Mouse (Mus musculus) hindbrain, embryonic 15.5 days (tissue): ENCODE data around the gene Kcnma1. TPM values are rescaled to one million over a fixed set of nuclear protein-coding genes. Genes with fewer than 3 reads are reported as not detected.

ENCODE experiments used
- ATAC-seq: fragments of 200-750 bp; cut with Nextera tagmentation; 2 replicates; pipeline ENCODE4 v1.8.0; 2017; ENCODE audit warnings: low read depth, moderate number of reproducible peaks, moderate TSS enrichment; ENCODE audit not compliant: low FRiP score
- H3K27ac ChIP-seq: fragments of 300-500 bp; sonication (generic); replicated peaks from 2 replicates; pipeline ENCODE4 v1.5.1; 2015; ENCODE audit warnings: mild to moderate bottlenecking, inconsistent platforms
- H3K27me3 ChIP-seq: fragments of 300-500 bp; sonication (generic); 2 replicates; pipeline ENCODE4 v1.6.1; 2015; ENCODE audit warnings: control low read depth, inconsistent platforms
- H3K36me3 ChIP-seq: fragments of 300-500 bp; sonication (generic); 2 replicates; pipeline ENCODE4 v1.6.1; 2015; ENCODE audit warnings: control low read depth, inconsistent platforms
- H3K4me1 ChIP-seq: fragments of 300-500 bp; sonication (generic); replicated peaks from 2 replicates; pipeline ENCODE4 v1.6.1; 2015; ENCODE audit warnings: control low read depth, inconsistent platforms
- H3K4me2 ChIP-seq: fragments of 300-500 bp; sonication (generic); 2 replicates; pipeline ENCODE4 v1.6.1; 2015; ENCODE audit warnings: moderate library complexity, mild to moderate bottlenecking, inconsistent platforms
- H3K4me3 ChIP-seq: fragments of 300-500 bp; sonication (generic); 2 replicates; pipeline ENCODE4 v1.5.1; 2015; ENCODE audit warnings: mild to moderate bottlenecking, inconsistent platforms
- H3K9ac ChIP-seq: fragments of 300-500 bp; sonication (generic); 2 replicates; pipeline ENCODE4 v1.6.1; 2015; ENCODE audit warnings: inconsistent platforms
- H3K9me3 ChIP-seq: fragments of 300-500 bp; sonication (generic); 2 replicates; pipeline ENCODE4 v1.6.1; 2016; ENCODE audit warnings: control low read depth, inconsistent platforms
- WGBS: fragments of 180-500 bp; shearing (Covaris S2); methylation state at CpG from one replicate; pipeline ENCODE4 v1.1.7; 2015; 5-methylcytosine and 5-hydroxymethylcytosine counted together
- polyA plus RNA-seq: library from polyadenylated mRNA; unstranded; fragments of >200 nt; fragmentation: Nextera tagmentation; extraction: Ambion mirVana; gene quantifications from 2 replicates; pipeline ENCODE4 v1.2.1, GENCODE M21; 2015

Kcnma1 gene
- polyA plus RNA-seq, 1 experiment from 2014 or later: 16.6 TPM

- Histone ChIP-seq H3K9ac (no peak overlapping the region), H3K4me2 (no peak overlapping the region), H3K4me1 (no peaks in the 10 kb centered on the region), H3K9me3 (no peaks in the 10 kb centered on the region), H3K27ac (no peak overlapping the region), H3K36me3 (no peaks in the 10 kb centered on the region), H3K27me3 (no peaks in the 10 kb centered on the region), H3K4me3 (no peak overlapping the region)
- ATAC-seq: no peak
- WGBS: 10% methylated on average over 4 of the region's 4 CpGs
Measured at GRCm38 (mm10) chr14:23529720-23530119, 484.6 kb downstream of the Kcnma1 start.

- no peaks in the 10 kb centered on the region for H3K4me1 ChIP-seq
- H3K27ac ChIP-seq: no peak overlapping the region
- H3K4me2 ChIP-seq: no peak overlapping the region
- H3K9me3 ChIP-seq: no peaks in the 10 kb centered on the region
- H3K27me3 ChIP-seq: no peaks in the 10 kb centered on the region
- no peaks in the 10 kb centered on the region for H3K36me3 ChIP-seq
- no peak overlapping the region for H3K9ac ChIP-seq
- 53% methylated on average over 1 of the region's 1 CpGs for WGBS
- no peak overlapping the region for H3K4me3 ChIP-seq
- no peak for ATAC-seq
Measured at GRCm38 (mm10) chr14:23529229-23529628, 485.1 kb downstream of the Kcnma1 start.

DNA sequence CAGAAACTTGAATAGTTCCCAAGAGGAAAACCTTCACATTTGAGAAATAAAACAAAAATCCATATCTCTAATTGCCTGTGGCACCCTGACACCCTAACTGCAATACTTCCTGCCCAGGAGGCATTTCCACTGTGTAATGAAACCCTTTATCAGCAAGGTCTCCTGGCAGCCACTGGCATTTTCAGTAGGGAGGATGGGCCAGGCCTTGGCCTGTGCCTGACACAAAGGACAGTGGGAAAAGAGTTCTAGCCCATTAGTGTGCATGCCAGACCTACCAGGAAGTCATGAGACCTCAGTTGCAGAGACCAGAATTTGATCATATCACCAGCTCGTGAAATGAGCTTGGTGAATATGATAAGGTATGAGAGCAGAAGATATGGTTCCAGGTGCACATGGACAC is 488.4 kb downstream of the Kcnma1 start:
- Histone ChIP-seq H3K27ac (no peak overlapping the region), H3K4me3 (no peak overlapping the region), H3K27me3 (no peaks in the 10 kb centered on the region), H3K9me3 (no peaks in the 10 kb centered on the region), H3K9ac (no peak overlapping the region), H3K36me3 (no peaks in the 10 kb centered on the region), H3K4me1 (no peaks in the 10 kb centered on the region), H3K4me2 (no peak overlapping the region)
- 95% methylated on average over 1 of the region's 1 CpGs for WGBS
- ATAC-seq: no peak

DNA sequence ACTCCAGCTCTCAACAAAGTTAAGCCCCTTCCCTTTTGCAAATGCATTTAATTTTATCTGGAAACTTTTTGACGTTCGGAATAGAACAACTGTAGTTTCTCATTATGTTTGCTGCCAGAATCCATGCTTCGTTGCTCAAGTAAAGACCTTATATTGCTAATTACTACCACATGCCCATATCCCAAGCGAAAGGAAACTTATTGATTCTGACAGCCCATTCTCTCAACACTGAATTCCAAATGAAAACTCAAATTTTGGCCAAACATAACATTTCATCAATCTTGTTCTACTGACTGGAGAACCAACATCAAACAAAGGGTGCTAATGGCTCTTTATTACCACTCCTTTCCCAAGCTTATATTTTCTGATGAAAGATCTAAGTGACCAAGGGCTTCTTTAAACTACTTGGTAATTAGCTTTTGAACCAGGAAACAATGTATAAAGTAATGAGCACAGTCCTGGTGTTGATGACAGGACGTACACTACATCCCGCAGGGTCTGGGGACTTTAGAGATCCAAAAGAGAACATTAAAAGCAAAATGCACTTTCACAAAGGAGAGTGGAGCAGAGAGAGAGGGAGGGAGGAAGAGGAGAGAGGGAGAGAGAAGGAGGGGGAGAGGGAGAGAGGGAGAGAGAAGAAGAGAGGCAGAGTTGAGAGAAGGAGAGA is 490.3 kb downstream of the Kcnma1 start:
- no peaks in the 10 kb centered on the region for H3K4me1 ChIP-seq
- no peaks in the 10 kb centered on the region for H3K9me3 ChIP-seq
- H3K9ac ChIP-seq: no peak overlapping the region
- no peaks in the 10 kb centered on the region for H3K36me3 ChIP-seq
- 70% methylated on average over 6 of the region's 6 CpGs for WGBS
- no peaks in the 10 kb centered on the region for H3K27me3 ChIP-seq
- ATAC-seq: no peak
- H3K4me3 ChIP-seq: no peak overlapping the region
- H3K27ac ChIP-seq: no peak overlapping the region
- no peak overlapping the region for H3K4me2 ChIP-seq

- WGBS: 77% methylated on average over 4 of the region's 4 CpGs
- no peak overlapping the region for H3K4me3 ChIP-seq
- no peaks in the 10 kb centered on the region for H3K36me3 ChIP-seq
- H3K4me2 ChIP-seq: no peak overlapping the region
- H3K27ac ChIP-seq: no peak overlapping the region
- no peaks in the 10 kb centered on the region for H3K4me1 ChIP-seq
- no peaks in the 10 kb centered on the region for H3K27me3 ChIP-seq
- H3K9ac ChIP-seq: no peak overlapping the region
- H3K9me3 ChIP-seq: no peaks in the 10 kb centered on the region
- no peak for ATAC-seq
Measured at GRCm38 (mm10) chr14:23522606-23523159, 491.6 kb downstream of the Kcnma1 start.

GRCm38 (mm10) chr14:23521080-23521684 is 493.1 kb downstream of the Kcnma1 start:
- Histone ChIP-seq H3K27me3 (no peaks in the 10 kb centered on the region), H3K9me3 (no peaks in the 10 kb centered on the region), H3K27ac (no peak overlapping the region), H3K36me3 (no peaks in the 10 kb centered on the region), H3K9ac (no peak overlapping the region), H3K4me1 (no peaks in the 10 kb centered on the region), H3K4me3 (no peak overlapping the region), H3K4me2 (no peak overlapping the region)
- 75% methylated on average over 10 of the region's 10 CpGs for WGBS
- no peak for ATAC-seq

DNA sequence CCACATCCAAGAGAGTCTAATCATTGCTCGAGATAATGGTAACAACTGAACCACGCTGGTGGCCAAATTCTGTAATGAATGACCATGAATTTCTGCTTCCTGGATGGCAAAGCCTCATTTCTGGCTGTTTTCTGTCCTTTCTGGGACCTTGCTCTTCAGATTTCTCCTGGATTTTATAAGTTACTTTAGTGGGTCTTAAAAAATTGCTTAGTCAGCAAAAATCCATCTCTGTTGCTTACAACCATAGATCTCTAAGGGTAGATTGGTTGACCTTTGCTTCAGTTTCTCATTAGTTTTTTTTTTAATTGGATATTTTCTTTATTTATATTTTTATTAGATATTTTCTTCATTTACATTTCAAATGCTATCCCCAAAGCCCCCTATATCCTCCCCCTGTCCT is 496.9 kb downstream of the Kcnma1 start:
- no peak for ATAC-seq
- H3K27me3 ChIP-seq: no peaks in the 10 kb centered on the region
- no peak overlapping the region for H3K4me2 ChIP-seq
- no peak overlapping the region for H3K4me3 ChIP-seq
- H3K4me1 ChIP-seq: no peaks in the 10 kb centered on the region
- H3K9ac ChIP-seq: no peak overlapping the region
- no peak overlapping the region for H3K27ac ChIP-seq
- no peaks in the 10 kb centered on the region for H3K9me3 ChIP-seq
- H3K36me3 ChIP-seq: no peaks in the 10 kb centered on the region
- WGBS: 93% methylated on average over 2 of the region's 2 CpGs

DNA sequence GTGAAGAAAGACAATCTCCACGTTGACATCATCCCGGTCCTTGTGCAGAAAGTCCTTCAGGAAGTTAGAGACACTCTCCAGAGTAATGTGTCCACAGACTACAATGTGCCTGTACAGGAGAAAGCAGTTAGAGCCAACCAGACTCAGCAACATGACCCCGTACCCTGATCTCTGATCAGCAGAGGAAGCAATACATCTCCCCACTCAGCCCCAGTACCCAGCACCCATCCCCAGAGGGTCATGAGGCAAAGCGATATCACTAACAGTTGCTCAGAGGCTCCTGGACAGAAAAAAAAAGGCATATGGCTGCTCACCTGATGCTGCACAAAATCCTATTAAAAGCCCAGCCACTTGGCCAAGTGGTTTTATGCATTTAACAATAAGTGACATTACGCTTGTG is 504.5 kb downstream of the Kcnma1 start:
- Histone ChIP-seq H3K9me3 (no peaks in the 10 kb centered on the region), H3K36me3 (no peaks in the 10 kb centered on the region; the same call in 1 of the 2 replicates), H3K27ac (no peak overlapping the region), H3K4me1 (no peaks in the 10 kb centered on the region), H3K27me3 (no peaks in the 10 kb centered on the region), H3K4me3 (no peak overlapping the region), H3K4me2 (no peak overlapping the region), H3K9ac (no peak overlapping the region)
- no peak for ATAC-seq
- 76% methylated on average over 5 of the region's 5 CpGs for WGBS

DNA sequence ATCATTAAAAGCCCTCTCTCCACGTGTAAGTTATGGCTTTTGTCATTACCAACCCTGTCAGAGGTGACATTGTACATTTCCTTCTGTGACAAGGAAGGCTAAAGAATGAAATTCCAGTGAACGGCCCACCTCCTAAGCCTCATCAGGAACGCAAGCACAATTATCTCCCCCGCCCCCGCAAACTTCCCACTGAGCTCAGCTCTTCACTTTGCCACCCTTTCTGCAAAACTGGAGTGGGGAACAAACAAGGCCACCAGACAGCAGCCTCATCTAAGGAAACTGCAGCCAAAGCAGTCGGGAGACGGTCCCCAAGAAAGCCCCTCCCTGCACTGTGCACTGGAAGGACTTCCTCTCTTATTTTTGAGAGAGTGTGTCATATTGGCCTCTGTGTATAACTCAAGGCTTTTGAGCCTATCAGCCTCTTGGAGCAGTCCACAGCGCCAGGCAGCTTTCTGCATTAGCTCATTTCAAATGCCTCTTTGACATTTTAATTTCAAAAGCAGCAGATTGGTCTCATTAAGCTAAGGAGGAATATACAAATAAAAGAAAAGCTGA is 512.0 kb downstream of the Kcnma1 start:
- Histone ChIP-seq H3K4me3 (no peak overlapping the region), H3K36me3 (peaks cover 5% of the 10 kb centered on the region; the same call in 1 of the 2 replicates), H3K4me1 (no peaks in the 10 kb centered on the region), H3K9ac (no peak overlapping the region), H3K9me3 (no peaks in the 10 kb centered on the region), H3K27me3 (no peaks in the 10 kb centered on the region), H3K27ac (no peak overlapping the region), H3K4me2 (no peak overlapping the region)
- ATAC-seq: no peak
- WGBS: 42% methylated on average over 8 of the region's 8 CpGs

DNA sequence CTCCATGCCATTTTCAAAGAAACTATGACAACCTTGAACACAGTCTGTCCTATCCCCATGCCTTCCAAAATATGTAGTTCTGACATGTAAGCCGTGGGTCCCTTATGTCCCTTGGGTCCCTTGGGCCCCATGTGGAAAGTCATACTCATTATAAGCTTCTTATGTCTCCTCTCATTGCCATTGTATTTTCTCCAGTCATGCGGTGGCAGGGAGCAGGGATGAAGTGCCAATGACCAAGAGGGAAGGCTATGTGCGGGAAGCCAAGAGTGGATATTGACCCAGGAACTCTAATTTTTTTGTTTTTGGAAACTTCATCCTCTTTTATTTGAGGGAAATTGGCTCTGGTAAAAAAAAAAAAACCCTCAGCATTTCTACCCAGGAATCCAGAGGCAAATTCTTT is 517.5 kb downstream of the Kcnma1 start:
- Histone ChIP-seq H3K4me2 (no peak overlapping the region), H3K27me3 (no peaks in the 10 kb centered on the region), H3K9me3 (no peaks in the 10 kb centered on the region), H3K27ac (no peak overlapping the region), H3K4me3 (no peak overlapping the region), H3K9ac (no peak overlapping the region), H3K4me1 (no peaks in the 10 kb centered on the region), H3K36me3 (peaks cover 5% of the 10 kb centered on the region; the same call in 1 of the 2 replicates)
- 89% methylated on average over 3 of the region's 3 CpGs for WGBS
- no peak for ATAC-seq

DNA sequence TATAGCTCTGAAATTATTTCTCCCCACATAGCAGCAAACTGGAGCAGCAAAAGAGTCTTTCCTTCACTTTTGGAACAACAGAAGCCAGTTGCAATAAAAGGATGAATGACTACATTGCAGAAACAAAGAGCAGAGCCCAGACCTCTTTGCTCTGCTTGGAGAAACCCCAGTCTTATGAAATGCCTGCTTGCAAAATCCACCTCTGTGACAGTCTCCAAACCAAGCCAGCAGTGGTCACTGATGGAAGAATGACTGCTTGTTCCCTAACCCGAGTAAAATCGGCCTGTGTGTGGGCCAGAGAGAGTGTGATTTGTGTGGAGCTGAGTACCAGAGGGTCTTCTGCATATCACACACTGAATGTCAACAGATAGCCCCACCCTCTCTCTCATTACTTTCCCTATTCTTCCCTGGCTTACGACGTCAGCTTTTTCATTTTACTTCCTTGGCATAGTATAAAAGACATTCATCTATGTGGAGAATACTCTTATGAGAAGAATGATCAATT is 518.0 kb downstream of the Kcnma1 start:
- ATAC-seq: no peak
- H3K9ac ChIP-seq: no peak overlapping the region
- no peak overlapping the region for H3K27ac ChIP-seq
- no peaks in the 10 kb centered on the region for H3K4me1 ChIP-seq
- no peaks in the 10 kb centered on the region for H3K27me3 ChIP-seq
- H3K9me3 ChIP-seq: no peaks in the 10 kb centered on the region
- H3K36me3 ChIP-seq: peaks cover 5% of the 10 kb centered on the region; the same call in 1 of the 2 replicates
- H3K4me3 ChIP-seq: no peak overlapping the region
- 80% methylated on average over 4 of the region's 4 CpGs for WGBS
- no peak overlapping the region for H3K4me2 ChIP-seq

DNA sequence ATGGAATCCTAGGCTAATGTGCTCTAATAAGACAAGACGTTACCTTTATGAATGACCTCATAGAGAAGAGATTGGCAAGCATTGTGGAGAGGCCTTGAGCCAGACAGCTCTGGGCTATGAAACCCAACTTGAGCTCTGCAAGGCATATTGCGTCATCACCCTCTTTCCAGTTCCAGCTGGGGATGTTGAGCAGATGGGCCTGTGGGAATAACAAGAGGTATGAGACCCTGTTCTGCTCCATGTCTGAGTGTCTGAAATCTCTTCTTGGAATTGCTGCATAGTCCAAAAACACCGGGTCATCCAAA is 519.8 kb downstream of the Kcnma1 start:
- no peak overlapping the region for H3K9ac ChIP-seq
- no peaks in the 10 kb centered on the region for H3K27me3 ChIP-seq
- no peaks in the 10 kb centered on the region for H3K4me1 ChIP-seq
- 77% methylated on average over 3 of the region's 3 CpGs for WGBS
- no peak for ATAC-seq
- H3K4me2 ChIP-seq: no peak overlapping the region
- no peak overlapping the region for H3K4me3 ChIP-seq
- H3K27ac ChIP-seq: no peak overlapping the region
- no peaks in the 10 kb centered on the region for H3K9me3 ChIP-seq
- H3K36me3 ChIP-seq: no peaks in the 10 kb centered on the region; the same call in 1 of the 2 replicates
